Mouse (Mus musculus): ENCODE data around the gene Wdr5b. TPM values are rescaled to one million over a fixed set of nuclear protein-coding genes. Genes with fewer than 3 reads are reported as not detected.

The Wdr5b gene
- total RNA-seq, 4 experiments from 2014 or later, result 2.9 to 4.2 (median 3.7) TPM

DNA sequence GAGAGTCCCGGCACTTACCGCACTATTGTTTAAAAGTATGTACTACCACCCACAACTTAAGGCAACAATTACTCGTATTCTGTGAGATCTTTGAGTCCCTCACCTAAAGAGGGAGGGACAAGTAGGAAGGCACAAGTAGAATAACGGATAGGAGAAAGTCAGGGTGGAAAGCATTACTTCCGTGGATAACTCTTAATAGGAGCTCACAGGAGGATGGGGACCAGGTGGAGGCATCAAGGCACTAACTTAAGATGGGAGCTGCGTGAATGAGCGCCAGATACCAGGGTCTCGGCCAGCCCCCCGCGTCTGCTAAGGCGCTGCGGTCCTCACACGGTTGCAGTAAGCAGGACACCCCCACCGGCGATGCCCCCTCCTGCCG lies 30.1 kb downstream of the Wdr5b start:
- peak; percentile 24 for DNase-seq (ENCODE audit: low spot score)

DNA sequence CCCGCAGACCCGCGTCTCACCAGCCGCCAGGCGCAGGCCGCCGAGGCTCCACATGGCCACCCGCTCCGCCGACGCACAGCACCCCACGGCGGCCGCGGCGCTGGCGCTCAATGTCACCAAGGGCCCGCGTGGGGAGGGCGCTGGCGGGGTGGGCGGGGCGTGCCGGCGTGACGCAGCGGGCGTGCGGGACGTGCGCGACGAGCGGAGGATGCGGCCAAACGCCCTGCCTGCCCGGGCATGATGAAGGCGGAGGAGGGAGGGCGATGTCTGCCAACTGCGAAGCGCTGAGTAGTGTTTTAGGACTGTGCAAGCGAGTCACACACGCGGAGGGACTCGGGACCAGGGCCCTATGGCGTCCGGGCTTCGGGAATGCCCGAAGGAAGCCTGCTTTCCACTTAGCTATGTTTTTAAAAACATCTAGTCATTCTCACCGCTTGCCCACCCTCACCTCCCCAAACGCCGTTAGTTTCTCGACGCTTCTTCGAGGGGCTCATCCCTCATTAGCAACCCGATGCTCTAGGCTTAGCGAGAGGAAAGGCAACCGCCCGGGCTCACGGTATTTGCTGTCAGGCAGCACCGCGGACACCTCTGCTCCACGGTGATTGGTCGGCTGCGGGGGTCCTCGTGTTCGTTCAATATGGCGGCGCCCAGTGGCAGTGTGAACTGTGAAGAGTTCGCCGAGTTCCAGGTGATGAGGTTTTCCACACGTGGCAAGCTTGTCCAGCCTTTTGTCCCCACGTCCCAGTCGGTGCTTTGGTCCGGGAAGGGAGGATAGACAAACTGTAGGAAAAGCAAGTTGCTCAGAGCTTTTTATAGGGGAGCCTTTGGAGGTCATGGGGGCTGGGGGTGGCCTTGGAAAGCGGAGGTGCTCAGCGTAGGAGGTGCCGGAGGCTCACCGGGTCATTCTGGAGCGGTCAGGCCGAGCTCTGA lies 30.7 kb downstream of the Wdr5b start, which contains the start of the genes Fam162a and Ccdc58:
TSS of gene Fam162a (minus strand) at position 145 of the 930 bp plus-strand sequence.
TSS of gene Ccdc58 (plus strand) at position 236 of the 930 bp plus-strand sequence.
- DNase-seq (ENCODE audit: low spot score), result peak; percentile 91

DNA sequence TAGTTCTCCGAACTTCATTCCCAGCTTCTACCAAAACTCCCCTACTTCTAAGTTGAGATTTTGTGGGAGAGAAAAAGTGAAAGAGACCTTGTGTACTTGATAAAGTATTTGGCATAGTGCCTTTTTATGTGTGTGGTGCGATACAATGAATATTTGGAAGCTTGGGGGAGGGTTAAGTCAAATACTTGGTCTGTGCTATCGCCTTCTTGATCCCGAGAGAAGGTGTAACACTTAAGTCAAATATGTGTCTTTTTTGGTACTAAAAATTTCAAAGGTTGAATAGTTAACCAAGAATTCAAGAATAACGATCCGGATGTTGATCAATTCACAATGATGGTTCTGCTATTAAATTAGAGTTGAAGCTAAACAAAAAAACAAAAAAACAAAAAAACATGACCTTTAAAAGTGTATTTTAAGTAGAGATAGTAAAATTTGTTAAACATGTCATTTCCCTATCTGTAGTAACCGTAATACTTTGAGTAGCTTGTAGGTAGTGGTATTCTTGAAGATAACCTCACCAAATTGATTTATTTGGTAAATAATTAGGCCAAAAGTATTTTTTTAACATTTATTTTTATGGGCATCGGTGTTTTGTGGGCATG lies 31.5 kb downstream of the Wdr5b start:
- no peak for DNase-seq (ENCODE audit: low spot score)

DNA sequence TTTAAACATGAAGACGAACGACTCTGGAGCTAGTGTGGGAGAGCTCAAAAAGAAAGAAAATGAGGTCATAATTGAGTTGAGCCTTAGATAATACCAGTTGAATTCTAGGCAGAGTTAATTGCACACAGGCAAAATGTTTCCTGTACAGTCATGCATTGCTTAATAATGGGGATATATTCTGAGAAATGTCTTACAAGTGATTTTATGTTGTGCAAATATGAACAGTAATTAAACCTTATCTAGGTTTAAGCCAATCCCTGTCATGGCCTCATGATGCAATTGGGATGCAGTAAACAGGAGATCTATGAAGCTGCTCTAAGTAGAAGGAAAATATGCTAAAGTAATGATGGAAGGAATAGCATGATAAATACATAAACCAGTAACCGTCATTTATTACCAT lies 33.8 kb downstream of the Wdr5b start:
- DNase-seq (ENCODE audit: low spot score), result no peak

DNA sequence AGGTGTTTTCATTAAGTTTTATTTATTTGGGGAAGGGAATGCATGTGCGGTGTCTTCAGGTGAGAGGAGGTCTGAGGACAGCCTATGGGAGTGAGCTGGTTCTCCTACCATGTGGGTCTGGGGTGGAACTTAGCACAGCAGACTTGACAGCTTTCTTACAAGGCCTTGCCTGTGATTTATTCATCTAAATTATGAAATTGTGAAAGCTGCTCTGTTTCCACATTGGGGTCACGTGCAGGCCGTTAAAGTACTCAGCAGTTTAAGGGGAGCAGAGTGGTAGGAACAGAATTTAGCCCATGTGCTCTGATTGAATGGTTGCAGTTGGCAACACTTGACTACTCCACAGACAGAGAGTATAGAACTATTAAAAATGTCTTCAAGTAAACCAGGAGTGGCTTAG lies 38.9 kb downstream of the Wdr5b start:
- DNase-seq (ENCODE audit: low spot score), result no peak

DNA sequence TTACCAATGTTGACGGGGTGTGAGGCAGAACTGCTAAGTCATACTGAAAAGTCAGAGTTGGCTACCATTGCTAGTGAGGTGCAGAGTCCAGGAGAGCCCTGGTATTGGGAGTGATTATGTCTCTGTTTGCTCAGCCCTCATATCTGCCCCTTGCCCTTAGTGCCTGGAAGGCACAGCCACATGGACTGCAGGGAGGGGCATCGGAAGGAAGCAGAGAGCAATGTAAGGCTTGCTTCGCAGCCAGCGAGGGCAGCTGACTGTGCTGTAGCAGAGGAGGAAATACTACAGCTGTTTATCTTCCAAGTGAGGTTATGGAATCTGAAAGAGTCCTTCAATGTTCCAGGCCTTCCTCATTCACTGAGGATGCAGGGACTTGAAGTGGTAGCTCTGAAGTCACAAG lies 46.9 kb downstream of the Wdr5b start:
- DNase-seq (ENCODE audit: low spot score), result no peak

DNA sequence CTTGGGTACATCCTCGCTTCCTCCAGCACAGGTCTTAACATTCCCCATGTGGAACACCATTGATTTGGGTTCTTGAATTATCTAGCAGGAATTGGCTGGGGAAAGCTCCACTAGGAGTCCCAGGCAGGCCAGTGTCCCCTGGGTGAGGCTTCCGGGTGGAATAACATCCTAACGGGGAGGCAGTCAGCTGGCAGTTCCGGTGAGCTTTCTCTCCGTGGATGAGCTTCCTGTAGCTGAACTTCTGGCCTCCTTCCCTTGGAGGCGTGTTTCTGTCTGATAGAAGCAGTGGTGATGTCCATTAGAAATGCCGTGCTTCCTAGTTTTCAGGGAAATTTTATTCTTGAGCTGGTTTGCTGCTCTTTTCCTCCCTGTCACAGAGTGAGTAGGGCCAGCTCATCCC lies 48.1 kb downstream of the Wdr5b start:
- DNase-seq (ENCODE audit: low spot score), result no peak

DNA sequence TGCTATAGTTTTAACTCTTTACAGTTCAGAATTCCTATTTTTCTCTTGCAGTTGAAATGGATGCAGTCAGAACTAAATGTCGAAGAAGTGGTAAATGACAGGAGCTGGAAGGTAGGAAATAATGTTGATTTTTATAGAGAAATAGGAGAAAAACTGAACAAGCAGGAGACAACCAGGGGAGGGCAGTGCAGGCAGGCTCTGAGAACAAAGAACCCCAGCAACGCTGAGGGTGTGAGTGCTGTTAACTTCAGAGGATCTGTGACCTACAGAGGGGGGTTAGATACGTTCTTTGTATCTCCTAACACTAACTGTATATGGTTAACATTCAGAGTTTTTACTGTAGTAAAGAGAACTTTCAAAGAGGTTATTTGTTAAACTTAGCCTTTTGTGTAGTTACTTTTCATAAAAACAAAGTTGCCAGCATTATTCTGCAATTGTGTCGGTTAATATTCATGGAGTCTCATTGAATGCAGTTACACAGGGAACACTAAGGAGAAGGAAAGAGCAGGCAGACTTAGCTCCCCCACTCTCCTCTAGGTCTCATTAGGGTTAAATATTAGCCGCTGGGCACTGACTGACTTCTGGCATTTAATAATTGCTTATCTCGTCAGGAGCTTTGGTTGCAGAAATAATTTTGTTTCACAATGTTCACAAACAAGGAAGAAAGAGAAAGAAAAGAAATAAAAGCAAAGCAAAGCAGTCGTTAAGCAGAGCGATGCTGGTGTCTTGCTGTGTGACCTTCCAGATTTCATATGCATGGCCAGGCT lies 49.0 kb downstream of the Wdr5b start:
- no peak for DNase-seq (ENCODE audit: low spot score)

DNA sequence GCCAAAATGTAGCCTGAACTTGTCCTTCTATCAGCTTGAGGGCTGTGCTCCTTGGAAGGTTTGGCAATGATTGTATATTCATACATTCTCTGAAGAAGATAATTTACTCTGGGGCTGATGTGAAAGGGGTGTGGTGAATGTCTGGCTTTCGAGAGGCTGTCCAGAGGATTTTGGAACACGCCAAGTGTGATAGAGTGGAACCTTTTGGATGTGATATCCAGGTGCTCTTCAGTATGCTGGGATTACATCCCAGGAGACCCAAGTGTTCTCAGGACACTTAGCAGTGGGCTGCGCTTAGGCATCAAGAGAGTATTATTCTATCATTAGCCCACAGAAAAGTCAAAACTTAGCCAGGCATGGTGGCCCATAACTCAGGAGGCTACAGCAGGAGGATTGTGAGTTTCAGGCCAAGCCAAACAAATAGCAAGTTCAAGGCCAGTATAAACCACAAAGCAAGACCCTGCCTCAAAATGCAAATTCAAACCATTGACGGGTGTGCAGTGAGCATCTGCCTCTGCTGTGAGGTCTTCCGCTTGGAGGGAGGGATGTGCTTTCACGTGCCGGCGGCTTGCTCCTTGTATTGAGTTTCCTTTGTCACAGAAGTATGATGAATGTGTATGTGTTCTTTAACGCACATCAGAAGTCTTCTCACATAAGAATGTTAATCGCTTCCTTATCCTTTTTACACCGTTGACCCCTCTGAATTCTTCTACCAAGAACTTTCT lies 50.0 kb downstream of the Wdr5b start:
- no peak for DNase-seq (ENCODE audit: low spot score)

Other genes with a start within 250 kb of the Wdr5b start
- 10 to 100 TPM in 2 of 4 experiments, 1 to 10 TPM in 2; 8.3 to 12.5 (median 10.3) TPM for gene Parp14, start 169.6 kb upstream of the Wdr5b start, total RNA-seq (2022)
- gene Parp9, start 102.7 kb upstream of the Wdr5b start, total RNA-seq (2022), result 10 to 100 TPM in 2 of 4 experiments, 1 to 10 TPM in 2; 7.5 to 11.6 (median 9.8) TPM
- gene Dtx3l, start 102.0 kb upstream of the Wdr5b start, total RNA-seq (2022), result 10 to 100 TPM in 2 of 4 experiments, 1 to 10 TPM in 2; 8.1 to 11.3 (median 10.3) TPM
- 100 to 1,000 TPM; 115 to 133 (median 122) TPM for gene Kpna1, start 62.4 kb upstream of the Wdr5b start, total RNA-seq (2022)
- gene Fam162a, start 30.4 kb downstream of the Wdr5b start, total RNA-seq (2022), result 100 to 1,000 TPM; 233 to 250 (median 245) TPM
- gene Ccdc58, start 30.5 kb downstream of the Wdr5b start, total RNA-seq (2022), result 10 to 100 TPM; 28.4 to 36.5 (median 31.4) TPM
- not detected for gene Csta1, start 90.1 kb downstream of the Wdr5b start, total RNA-seq (2022)
- not detected for gene Stfa2l1, start 115.6 kb downstream of the Wdr5b start, total RNA-seq (2022)
- gene Gm5483, start 143.0 kb downstream of the Wdr5b start, total RNA-seq (2022), result not detected
- gene Gm5416, start 169.2 kb downstream of the Wdr5b start, total RNA-seq (2022), result not detected
- gene 2010005H15Rik, start 180.3 kb downstream of the Wdr5b start, total RNA-seq (2022), result not detected
- not detected for gene Stfa1, start 235.8 kb downstream of the Wdr5b start, total RNA-seq (2022)

Measured in heart, adult 8-10 months (tissue).